Mouse (Mus musculus): ENCODE results near the gene Rasgrf1. TPM values are rescaled to one million over a fixed set of nuclear protein-coding genes. Genes with fewer than 3 reads are reported as not detected.

Gene Rasgrf1
- polyA plus RNA-seq, 1 experiment: 0.03 TPM

- Histone ChIP-seq H3K27me3 (replicated peaks; ENCODE audit: control insufficient read depth, insufficient read depth, low read length) (no peaks in the 10 kb centered on the region), H3K36me3 (ENCODE audit: control insufficient read depth, insufficient read depth, low read length) (no peaks in the 10 kb centered on the region), H3K27ac (ENCODE audit: insufficient read depth, low read depth, low read length) (no peak overlapping the region), H3K4me3 (ENCODE audit: insufficient read depth, low read depth, low read length) (no peak overlapping the region), H3K4me1 (ENCODE audit: control insufficient read depth, insufficient read depth, low read length) (no peaks in the 10 kb centered on the region)
- WGBS: 47% methylated on average over 5 of the region's 5 CpGs
- no peak for TF ChIP-seq POLR2A (IDR thresholded peaks at IDR 0.05; ENCODE audit: low read depth, low read length)
- DNase-seq: peak; percentile 27
These were observed 138.4 kb downstream of the Rasgrf1 start for GRCm38 (mm10) chr9:90047937-90048627.

GRCm38 (mm10) chr9:90053852-90054251, 144.1 kb downstream of the Rasgrf1 start, which contains the start of gene Ctsh:
Ctsh (plus strand) TSS chr9:90054152.
- H3K36me3 ChIP-seq (ENCODE audit: control insufficient read depth, insufficient read depth, low read length): no peaks in the 10 kb centered on the region
- WGBS: 56% methylated on average over 2 of the region's 2 CpGs
- no peaks in the 10 kb centered on the region for H3K27me3 ChIP-seq (replicated peaks; ENCODE audit: control insufficient read depth, insufficient read depth, low read length)
- TF ChIP-seq CTCF (conservative IDR thresholded peaks at IDR 0.05; ENCODE audit: insufficient read depth, insufficient read length, low read depth, low read length) (no peak), POLR2A (IDR thresholded peaks at IDR 0.05; ENCODE audit: low read depth, low read length) (no peak)
- peak within 1 kb of the TSS; percentile 84 for H3K27ac ChIP-seq (ENCODE audit: insufficient read depth, low read depth, low read length)
- no peaks in the 10 kb centered on the region for H3K4me1 ChIP-seq (ENCODE audit: control insufficient read depth, insufficient read depth, low read length)
- DNase-seq: no peak
- peak within 1 kb of the TSS; percentile 68 for H3K4me3 ChIP-seq (ENCODE audit: insufficient read depth, low read depth, low read length)

DNA sequence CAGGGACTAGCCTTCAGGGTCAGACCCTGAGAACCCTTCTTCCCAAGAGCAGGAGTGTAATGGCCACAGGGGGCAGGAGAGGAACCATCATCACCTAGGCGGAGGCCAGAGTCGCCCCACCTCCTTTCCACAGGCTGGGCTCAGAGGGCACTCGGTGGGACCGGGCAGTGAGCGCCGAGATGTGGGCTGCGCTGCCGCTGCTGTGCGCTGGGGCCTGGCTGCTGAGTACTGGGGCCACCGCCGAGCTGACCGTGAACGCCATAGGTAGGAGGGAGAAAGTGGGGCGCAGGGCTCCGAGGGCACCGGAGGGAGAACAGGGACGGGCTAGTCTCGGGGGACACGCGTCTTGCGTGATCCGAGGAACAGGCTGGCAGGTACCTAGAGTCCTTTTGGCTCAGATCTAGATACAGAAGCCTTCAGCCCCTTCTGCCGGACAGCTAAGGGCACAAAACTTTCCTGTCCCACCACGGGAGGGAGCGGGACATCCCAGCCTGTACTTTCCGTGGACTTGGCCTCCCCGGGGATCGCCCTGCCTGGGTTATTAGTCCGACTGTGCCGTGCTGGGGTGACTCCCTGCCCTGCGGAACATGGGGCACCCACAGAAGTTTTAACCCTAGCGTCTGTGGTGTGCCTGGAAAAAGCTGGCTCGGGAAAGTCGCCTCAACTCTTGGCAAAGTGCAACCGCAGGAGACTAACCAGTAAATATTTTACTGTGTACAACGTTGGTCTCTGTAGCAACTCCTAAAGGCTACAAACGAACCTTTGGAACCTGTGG, 144.8 kb downstream of the Rasgrf1 start:
- peak overlapping the region; percentile 84 for H3K27ac ChIP-seq (ENCODE audit: insufficient read depth, low read depth, low read length)
- TF ChIP-seq CTCF (conservative IDR thresholded peaks at IDR 0.05; ENCODE audit: insufficient read depth, insufficient read length, low read depth, low read length) (peak; percentile 68), POLR2A (IDR thresholded peaks at IDR 0.05; ENCODE audit: low read depth, low read length) (peak; percentile 63)
- H3K27me3 ChIP-seq (replicated peaks; ENCODE audit: control insufficient read depth, insufficient read depth, low read length): no peaks in the 10 kb centered on the region
- no peaks in the 10 kb centered on the region for H3K36me3 ChIP-seq (ENCODE audit: control insufficient read depth, insufficient read depth, low read length)
- peak; percentile 90 for DNase-seq
- under 1% methylated on average over 37 of the region's 37 CpGs for WGBS
- peak overlapping the region; percentile 68 for H3K4me3 ChIP-seq (ENCODE audit: insufficient read depth, low read depth, low read length)
- no peaks in the 10 kb centered on the region for H3K4me1 ChIP-seq (ENCODE audit: control insufficient read depth, insufficient read depth, low read length)

DNA sequence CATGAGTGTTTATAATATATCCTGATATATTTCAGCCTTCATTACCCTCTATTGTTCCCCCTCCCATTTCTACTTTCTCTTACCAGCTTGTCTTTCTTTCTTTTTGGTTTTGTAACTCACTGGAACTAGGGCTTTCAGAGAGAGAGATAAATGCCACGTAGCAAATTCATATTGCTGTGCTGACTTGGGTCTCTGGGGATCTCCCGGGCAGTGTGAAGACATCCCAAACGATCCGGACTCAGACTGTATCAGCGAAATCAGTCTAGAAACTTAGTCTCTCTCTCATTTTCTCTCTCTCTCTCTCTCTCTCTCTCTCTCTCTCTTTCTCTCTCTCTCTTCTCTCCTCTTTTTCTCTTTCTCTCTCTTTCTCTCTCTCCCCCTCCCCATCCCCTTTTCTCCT, 145.7 kb downstream of the Rasgrf1 start:
- Histone ChIP-seq H3K36me3 (ENCODE audit: control insufficient read depth, insufficient read depth, low read length) (no peaks in the 10 kb centered on the region), H3K4me1 (ENCODE audit: control insufficient read depth, insufficient read depth, low read length) (no peaks in the 10 kb centered on the region), H3K27ac (ENCODE audit: insufficient read depth, low read depth, low read length) (no peak overlapping the region), H3K27me3 (replicated peaks; ENCODE audit: control insufficient read depth, insufficient read depth, low read length) (no peaks in the 10 kb centered on the region), H3K4me3 (ENCODE audit: insufficient read depth, low read depth, low read length) (peak overlapping the region; percentile 55)
- DNase-seq: no peak
- TF ChIP-seq POLR2A (IDR thresholded peaks at IDR 0.05; ENCODE audit: low read depth, low read length) (no peak), CTCF (conservative IDR thresholded peaks at IDR 0.05; ENCODE audit: insufficient read depth, insufficient read length, low read depth, low read length) (no peak)
- 21% methylated on average over 5 of the region's 5 CpGs for WGBS

DNA sequence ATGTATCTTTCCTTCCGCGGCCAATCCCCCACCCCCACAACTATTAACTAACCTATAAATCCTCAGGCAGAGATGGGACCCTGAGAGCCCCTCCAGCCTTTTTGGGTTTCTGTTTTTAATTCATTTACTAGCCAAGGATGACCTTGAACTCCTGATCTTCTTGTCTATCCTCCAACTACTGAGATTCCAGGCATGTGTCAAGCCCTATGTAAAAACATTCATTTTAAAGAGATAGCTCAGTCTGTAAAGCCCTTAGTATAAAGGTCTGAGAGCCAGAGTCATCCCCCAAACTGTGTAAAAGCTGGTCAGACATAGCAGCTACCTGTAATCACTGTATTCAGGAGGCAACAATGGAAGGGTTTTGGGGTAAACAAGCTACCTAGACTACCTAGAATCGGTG, 146.2 kb downstream of the Rasgrf1 start:
- Histone ChIP-seq H3K27ac (ENCODE audit: insufficient read depth, low read depth, low read length) (no peak overlapping the region), H3K4me1 (ENCODE audit: control insufficient read depth, insufficient read depth, low read length) (no peaks in the 10 kb centered on the region), H3K27me3 (replicated peaks; ENCODE audit: control insufficient read depth, insufficient read depth, low read length) (no peaks in the 10 kb centered on the region), H3K4me3 (ENCODE audit: insufficient read depth, low read depth, low read length) (peak overlapping the region; percentile 17; the same call in 1 of the 2 replicates), H3K36me3 (ENCODE audit: control insufficient read depth, insufficient read depth, low read length) (no peaks in the 10 kb centered on the region; the same call in 1 of the 2 replicates)
- TF ChIP-seq POLR2A (IDR thresholded peaks at IDR 0.05; ENCODE audit: low read depth, low read length) (no peak), CTCF (conservative IDR thresholded peaks at IDR 0.05; ENCODE audit: insufficient read depth, insufficient read length, low read depth, low read length) (no peak)
- no peak for DNase-seq
- 58% methylated on average over 3 of the region's 3 CpGs for WGBS

DNA sequence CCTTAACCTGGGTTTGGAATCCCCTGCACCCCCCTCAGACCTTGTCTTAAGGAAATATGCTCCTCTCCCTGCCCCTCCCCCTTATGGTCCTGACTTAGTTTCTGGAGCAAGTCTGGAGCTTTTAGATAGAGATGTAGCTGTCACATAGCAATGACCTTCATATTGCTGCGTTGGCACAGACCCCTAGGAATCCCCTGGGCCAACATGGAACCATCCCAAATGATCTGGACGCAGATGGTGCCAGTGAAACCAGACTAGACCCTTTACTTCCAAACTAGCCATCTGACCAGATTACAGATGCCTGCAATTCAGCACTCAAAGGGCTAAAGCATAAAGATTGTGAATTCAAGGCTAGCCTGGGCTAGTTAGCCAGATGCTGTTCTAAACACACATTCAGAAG, 147.0 kb downstream of the Rasgrf1 start:
- Histone ChIP-seq H3K27me3 (replicated peaks; ENCODE audit: control insufficient read depth, insufficient read depth, low read length) (no peaks in the 10 kb centered on the region), H3K36me3 (ENCODE audit: control insufficient read depth, insufficient read depth, low read length) (no peaks in the 10 kb centered on the region; the same call in 1 of the 2 replicates), H3K27ac (ENCODE audit: insufficient read depth, low read depth, low read length) (no peak overlapping the region), H3K4me3 (ENCODE audit: insufficient read depth, low read depth, low read length) (no peak overlapping the region), H3K4me1 (ENCODE audit: control insufficient read depth, insufficient read depth, low read length) (no peaks in the 10 kb centered on the region)
- no peak for DNase-seq
- TF ChIP-seq POLR2A (IDR thresholded peaks at IDR 0.05; ENCODE audit: low read depth, low read length) (no peak), CTCF (conservative IDR thresholded peaks at IDR 0.05; ENCODE audit: insufficient read depth, insufficient read length, low read depth, low read length) (no peak)
- 94% methylated on average over 2 of the region's 2 CpGs for WGBS

Data from kidney, adult 2 months (tissue).